Mouse (Mus musculus): ENCODE measurements around the gene Habp4. TPM values are rescaled to one million over a fixed set of nuclear protein-coding genes. Genes with fewer than 3 reads are reported as not detected.

Habp4 gene
- total and polyA plus RNA-seq, 3 experiments, result 12.4 to 33.9 (median 22.0) TPM

DNA sequence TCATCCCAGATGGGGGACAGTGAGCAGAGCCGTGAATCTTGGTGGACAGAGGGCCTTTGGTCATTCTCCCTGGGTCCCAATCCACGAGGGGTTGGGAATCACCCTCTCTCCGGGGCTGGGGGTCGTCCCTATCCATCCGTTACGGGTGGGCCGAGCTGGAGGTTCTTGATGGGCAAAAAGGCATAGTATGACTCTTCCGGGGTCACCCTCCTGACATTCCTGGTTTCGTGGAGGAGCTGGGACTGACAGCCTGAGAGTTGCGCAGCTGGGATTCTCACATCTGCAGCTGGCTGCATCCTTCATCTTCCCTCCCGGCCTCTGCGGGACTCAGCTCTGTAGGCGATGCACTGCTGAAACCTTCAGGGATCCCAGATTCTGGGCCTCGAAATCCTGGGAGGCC, 1.0 kb downstream of the Habp4 start:
- H3K9me3 ChIP-seq (replicated peaks), result no peaks in the 10 kb centered on the region
- no peak for TF ChIP-seq POLR2AphosphoS5 (IDR thresholded peaks at IDR 0.05; ENCODE audit: insufficient replicate concordance, low read depth, low read length)
- ATAC-seq (ENCODE audit: extremely low read depth, insufficient number of reproducible peaks, low FRiP score, poor library complexity, severe bottlenecking), result no peak
- peaks cover 48% of the 10 kb centered on the region for H3K4me1 ChIP-seq (ENCODE audit: insufficient read depth, low read depth, low read length)
- H3K27me3 ChIP-seq (ENCODE audit: insufficient read depth, low read length), result no peaks in the 10 kb centered on the region
- peak; percentile 6 for DNase-seq (ENCODE audit: low spot score)
- H3K4me3 ChIP-seq (ENCODE audit: low read depth, low read length), result peak overlapping the region; percentile 86
- peaks cover 5% of the 10 kb centered on the region for H3K36me3 ChIP-seq (replicated peaks)

DNA sequence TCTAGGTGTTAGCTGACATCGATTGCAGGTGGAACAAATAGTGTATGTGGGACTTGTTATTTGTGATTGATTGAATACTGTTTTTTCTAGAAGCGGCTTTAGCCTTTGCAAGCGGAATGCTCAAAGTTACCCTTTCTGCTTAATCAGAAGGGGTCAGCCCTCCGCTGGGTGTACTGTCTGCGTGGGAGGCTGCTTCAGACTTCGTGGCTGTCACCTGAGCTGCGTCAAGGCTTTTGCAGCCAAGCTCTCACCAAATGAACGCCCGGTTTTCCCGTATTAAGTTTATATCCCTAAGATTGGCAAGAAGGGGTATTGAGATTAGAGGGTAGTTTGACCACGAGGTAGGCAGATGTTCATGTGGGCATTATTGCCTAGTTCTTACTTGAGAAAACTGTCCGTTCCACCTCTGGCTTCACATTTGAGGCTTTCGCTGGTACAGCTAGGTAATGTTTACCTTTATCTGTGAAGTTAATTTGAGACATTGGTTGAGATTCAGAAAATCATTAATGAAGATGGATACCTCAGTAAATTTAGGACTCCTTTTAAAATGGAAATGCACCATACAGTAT, 1.6 kb downstream of the Habp4 start:
- no peaks in the 10 kb centered on the region for H3K27me3 ChIP-seq (ENCODE audit: insufficient read depth, low read length)
- no peaks in the 10 kb centered on the region for H3K9me3 ChIP-seq (replicated peaks)
- peak overlapping the region; percentile 86 for H3K4me3 ChIP-seq (ENCODE audit: low read depth, low read length)
- peak; percentile 9 for DNase-seq (ENCODE audit: low spot score)
- H3K36me3 ChIP-seq (replicated peaks), result peaks cover 5% of the 10 kb centered on the region
- H3K4me1 ChIP-seq (ENCODE audit: insufficient read depth, low read depth, low read length), result peaks cover 52% of the 10 kb centered on the region
- ATAC-seq (ENCODE audit: extremely low read depth, insufficient number of reproducible peaks, low FRiP score, poor library complexity, severe bottlenecking), result no peak
- TF ChIP-seq CTCF (IDR thresholded peaks at IDR 0.05; ENCODE audit: low read depth, low read length), result no peak
- TF ChIP-seq TAL1 (conservative IDR thresholded peaks at IDR 0.05; ENCODE audit: low read depth, low read length), result no peak
- no peak for TF ChIP-seq POLR2AphosphoS5 (IDR thresholded peaks at IDR 0.05; ENCODE audit: insufficient replicate concordance, low read depth, low read length)
- TF ChIP-seq GATA1 (IDR thresholded peaks at IDR 0.05; ENCODE audit: borderline replicate concordance, low read length), result no peak
- no peak for TF ChIP-seq GATA2 (IDR thresholded peaks at IDR 0.05; ENCODE audit: borderline replicate concordance, low read depth, low read length)

- ATAC-seq (ENCODE audit: extremely low read depth, insufficient number of reproducible peaks, low FRiP score, poor library complexity, severe bottlenecking) (no peak), DNase-seq (ENCODE audit: low spot score) (no peak)
- Histone ChIP-seq H3K4me3 (ENCODE audit: low read depth, low read length) (no peak overlapping the region), H3K36me3 (replicated peaks) (peaks cover 45% of the 10 kb centered on the region), H3K27me3 (ENCODE audit: insufficient read depth, low read length) (no peaks in the 10 kb centered on the region), H3K9me3 (replicated peaks) (no peaks in the 10 kb centered on the region), H3K4me1 (ENCODE audit: insufficient read depth, low read depth, low read length) (peaks cover 26% of the 10 kb centered on the region)
- TF ChIP-seq GATA2 (IDR thresholded peaks at IDR 0.05; ENCODE audit: borderline replicate concordance, low read depth, low read length), result no peak
- no peak for TF ChIP-seq POLR2AphosphoS5 (IDR thresholded peaks at IDR 0.05; ENCODE audit: insufficient replicate concordance, low read depth, low read length)
- TF ChIP-seq TAL1 (conservative IDR thresholded peaks at IDR 0.05; ENCODE audit: low read depth, low read length), result no peak
- no peak for TF ChIP-seq CTCF (IDR thresholded peaks at IDR 0.05; ENCODE audit: low read depth, low read length)
- no peak for TF ChIP-seq GATA1 (IDR thresholded peaks at IDR 0.05; ENCODE audit: borderline replicate concordance, low read length)
These were observed 8.1 kb downstream of the Habp4 start for GRCm38 (mm10) chr13:64169746-64170145.

DNA sequence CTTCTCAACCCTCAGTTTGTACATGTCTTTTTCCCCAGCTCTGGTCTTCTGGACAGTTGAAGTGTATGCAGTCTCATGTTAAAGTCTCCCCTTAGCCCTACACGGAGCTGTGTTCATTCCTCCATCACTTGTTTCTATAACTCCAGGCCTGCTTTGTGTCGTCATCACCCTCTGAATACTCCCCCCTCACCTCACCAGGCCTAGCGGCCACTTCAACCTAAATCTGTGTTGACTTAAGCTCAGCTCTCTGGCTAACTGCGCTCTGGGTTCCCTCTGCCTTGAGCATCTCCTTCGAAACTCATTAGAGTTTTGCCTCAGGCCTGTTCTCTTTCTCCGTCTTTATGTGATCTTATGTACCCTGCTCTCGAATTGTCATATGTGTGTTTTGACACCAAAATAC, 16.4 kb downstream of the Habp4 start:
- Histone ChIP-seq H3K36me3 (replicated peaks) (peaks cover 59% of the 10 kb centered on the region), H3K4me1 (ENCODE audit: insufficient read depth, low read depth, low read length) (no peaks in the 10 kb centered on the region), H3K9me3 (replicated peaks) (no peaks in the 10 kb centered on the region), H3K27me3 (ENCODE audit: insufficient read depth, low read length) (no peaks in the 10 kb centered on the region), H3K4me3 (ENCODE audit: low read depth, low read length) (no peak overlapping the region)
- DNase-seq (ENCODE audit: low spot score) (no peak), ATAC-seq (ENCODE audit: extremely low read depth, insufficient number of reproducible peaks, low FRiP score, poor library complexity, severe bottlenecking) (no peak)
- TF ChIP-seq POLR2AphosphoS5 (IDR thresholded peaks at IDR 0.05; ENCODE audit: insufficient replicate concordance, low read depth, low read length), result no peak
- TF ChIP-seq CTCF (IDR thresholded peaks at IDR 0.05; ENCODE audit: low read depth, low read length), result no peak
- TF ChIP-seq TAL1 (conservative IDR thresholded peaks at IDR 0.05; ENCODE audit: low read depth, low read length), result no peak
- no peak for TF ChIP-seq GATA2 (IDR thresholded peaks at IDR 0.05; ENCODE audit: borderline replicate concordance, low read depth, low read length)
- TF ChIP-seq GATA1 (IDR thresholded peaks at IDR 0.05; ENCODE audit: borderline replicate concordance, low read length), result no peak

GRCm38 (mm10) chr13:64178746-64179652, 17.4 kb downstream of the Habp4 start:
- no peak for DNase-seq (ENCODE audit: low spot score)

GRCm38 (mm10) chr13:64180300-64180699, 18.7 kb downstream of the Habp4 start:
- H3K4me3 ChIP-seq (ENCODE audit: low read depth, low read length), result no peak overlapping the region
- DNase-seq (ENCODE audit: low spot score), result no peak
- H3K9me3 ChIP-seq (replicated peaks), result no peaks in the 10 kb centered on the region
- H3K4me1 ChIP-seq (ENCODE audit: insufficient read depth, low read depth, low read length), result no peaks in the 10 kb centered on the region
- H3K27me3 ChIP-seq (ENCODE audit: insufficient read depth, low read length), result no peaks in the 10 kb centered on the region
- peak; percentile 15; the same call in 1 of the 2 replicates for ATAC-seq (ENCODE audit: extremely low read depth, insufficient number of reproducible peaks, low FRiP score, poor library complexity, severe bottlenecking)
- TF ChIP-seq TAL1 (conservative IDR thresholded peaks at IDR 0.05; ENCODE audit: low read depth, low read length) (no peak), GATA1 (IDR thresholded peaks at IDR 0.05; ENCODE audit: borderline replicate concordance, low read length) (no peak), POLR2AphosphoS5 (IDR thresholded peaks at IDR 0.05; ENCODE audit: insufficient replicate concordance, low read depth, low read length) (no peak), CTCF (IDR thresholded peaks at IDR 0.05; ENCODE audit: low read depth, low read length) (no peak), GATA2 (IDR thresholded peaks at IDR 0.05; ENCODE audit: borderline replicate concordance, low read depth, low read length) (no peak)
- peaks cover 58% of the 10 kb centered on the region for H3K36me3 ChIP-seq (replicated peaks)

More at GRCm38 (mm10) chr13:64178746-64179652, 17.4 kb downstream of the Habp4 start:
- no peak for ATAC-seq (ENCODE audit: extremely low read depth, insufficient number of reproducible peaks, low FRiP score, poor library complexity, severe bottlenecking)
- Histone ChIP-seq H3K4me1 (ENCODE audit: insufficient read depth, low read depth, low read length) (no peaks in the 10 kb centered on the region), H3K27me3 (ENCODE audit: insufficient read depth, low read length) (no peaks in the 10 kb centered on the region), H3K9me3 (replicated peaks) (no peaks in the 10 kb centered on the region), H3K36me3 (replicated peaks) (peaks cover 57% of the 10 kb centered on the region), H3K4me3 (ENCODE audit: low read depth, low read length) (no peak overlapping the region)
- TF ChIP-seq GATA1 (IDR thresholded peaks at IDR 0.05; ENCODE audit: borderline replicate concordance, low read length) (no peak), POLR2AphosphoS5 (IDR thresholded peaks at IDR 0.05; ENCODE audit: insufficient replicate concordance, low read depth, low read length) (no peak), GATA2 (IDR thresholded peaks at IDR 0.05; ENCODE audit: borderline replicate concordance, low read depth, low read length) (no peak), CTCF (IDR thresholded peaks at IDR 0.05; ENCODE audit: low read depth, low read length) (no peak), TAL1 (conservative IDR thresholded peaks at IDR 0.05; ENCODE audit: low read depth, low read length) (no peak)
